Comparison of ENCODE assay signal across 8 mouse cellular contexts in the genomic region with DNA sequence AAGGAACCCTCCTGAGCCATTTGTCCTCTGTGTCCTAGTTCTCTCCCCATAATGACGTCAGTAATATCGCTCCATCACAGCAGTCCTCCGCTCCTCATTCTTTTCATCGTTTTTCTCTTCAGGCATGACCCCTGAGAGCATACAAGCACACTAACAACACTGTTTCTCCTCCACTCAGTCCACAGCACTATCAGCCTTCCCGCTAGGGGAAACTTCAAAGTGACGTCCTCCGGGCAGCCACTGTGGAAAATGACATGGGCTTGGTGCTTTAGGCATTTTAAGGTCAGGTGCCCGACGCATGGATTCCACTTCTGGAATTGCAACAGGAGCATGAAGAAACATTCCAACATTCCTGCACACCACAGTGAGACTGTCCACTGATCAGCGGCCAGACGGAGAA. TPM values are rescaled to one million over a fixed set of nuclear protein-coding genes. Genes with fewer than 3 reads are reported as not detected.
DNase-seq lines count a peak whose midpoint lies in the region; ATAC-seq lines count a peak whose summit lies in the region.

No protein-coding gene starts in this region.

- no peak for ATAC-seq in limb, embryonic 13.5 days (ENCODE audit: low FRiP score, low read depth)
- no peak for ATAC-seq in hindbrain, embryonic 16.5 days

- H3K27me3 ChIP-seq in limb, embryonic 13.5 days = peaks cover 60% of the 10 kb centered on the region
- H3K27me3 ChIP-seq in limb, embryonic 10.5 days (ENCODE audit: low read depth, poor library complexity, severe bottlenecking) = peaks cover 56% of the 10 kb centered on the region
- peaks cover 25% of the 10 kb centered on the region for H3K27me3 ChIP-seq in hindbrain, embryonic 16.5 days (replicated peaks; ENCODE audit: control insufficient read depth, insufficient read depth, low read length)

- H3K9me3 ChIP-seq in limb, embryonic 13.5 days = no peaks in the 10 kb centered on the region
- H3K9me3 ChIP-seq in limb, embryonic 10.5 days (replicated peaks) = no peaks in the 10 kb centered on the region
- no peaks in the 10 kb centered on the region for H3K9me3 ChIP-seq in hindbrain, embryonic 16.5 days (ENCODE audit: control insufficient read depth, low read length)

- 27% methylated on average over 11 of the region's 11 CpGs for WGBS in limb, embryonic 13.5 days
- 36% methylated on average over 11 of the region's 11 CpGs for WGBS in limb, embryonic 10.5 days
- 18% methylated on average over 11 of the region's 11 CpGs for WGBS in hindbrain, embryonic 16.5 days

- peak overlapping the region; percentile 75; the same call in 1 of the 2 replicates for H3K4me2 ChIP-seq in limb, embryonic 13.5 days (replicated peaks)
- H3K4me2 ChIP-seq in hindbrain, embryonic 16.5 days (ENCODE audit: low read length) = peak overlapping the region; percentile 97

- peak; percentile 22 for DNase-seq in embryo, embryonic 10.5 days (ENCODE audit: low spot score)
- DNase-seq in embryo, embryonic 10 days (ENCODE audit: low spot score) = no peak
- no peak for DNase-seq in limb, embryonic 10.5 days (ENCODE audit: low spot score)
- DNase-seq in retina, embryonic 14.5 days (ENCODE audit: low spot score) = peak; percentile 20
- no peak for DNase-seq in spleen, postnatal 36 days (ENCODE audit: low spot score in 2 of 2)
- DNase-seq in layer of hippocampus, adult 11-12 months (ENCODE audit: low spot score) = no peak

- no peak overlapping the region for H3K27ac ChIP-seq in limb, embryonic 13.5 days
- no peak overlapping the region for H3K27ac ChIP-seq in limb, embryonic 10.5 days
- no peak overlapping the region for H3K27ac ChIP-seq in hindbrain, embryonic 16.5 days (ENCODE audit: low read depth, low read length)

- H3K9ac ChIP-seq in limb, embryonic 13.5 days = no peak overlapping the region
- peak overlapping the region; percentile 74; the same call in 1 of the 2 replicates for H3K9ac ChIP-seq in hindbrain, embryonic 16.5 days (ENCODE audit: low read depth, low read length)

- H3K36me3 ChIP-seq in limb, embryonic 13.5 days = no peaks in the 10 kb centered on the region
- H3K36me3 ChIP-seq in limb, embryonic 10.5 days = no peaks in the 10 kb centered on the region
- H3K36me3 ChIP-seq in hindbrain, embryonic 16.5 days (ENCODE audit: control insufficient read depth, insufficient read depth, low read length) = no peaks in the 10 kb centered on the region

- peaks cover 13% of the 10 kb centered on the region for H3K4me1 ChIP-seq in limb, embryonic 13.5 days
- peaks cover 10% of the 10 kb centered on the region for H3K4me1 ChIP-seq in limb, embryonic 10.5 days
- peaks cover 9% of the 10 kb centered on the region; the same call in 1 of the 2 replicates for H3K4me1 ChIP-seq in hindbrain, embryonic 16.5 days (ENCODE audit: control insufficient read depth, insufficient read depth, low read depth, low read length)

- H3K4me3 ChIP-seq in limb, embryonic 13.5 days = peak overlapping the region; percentile 48; the same call in 1 of the 2 replicates
- no peak overlapping the region for H3K4me3 ChIP-seq in limb, embryonic 10.5 days
- H3K4me3 ChIP-seq in hindbrain, embryonic 16.5 days (ENCODE audit: low read length) = peak overlapping the region; percentile 59

RNA-seq across cellular contexts. Expression of a gene that starts 0.7 kb away (rescaled TPM):
- polyA plus RNA-seq in limb, embryonic 13.5 days (2015; fragmentation: Nextera tagmentation; extraction: Ambion mirVana) = 0.17 TPM in 2 replicates
- polyA plus RNA-seq in limb, embryonic 10.5 days (2016; fragmentation: Nextera tagmentation; extraction: Ambion mirVana) = 0.05 TPM in 1 of 2 replicates, not detected in the other
- 1.8 and 2.3 TPM in 2 replicates for polyA plus RNA-seq in hindbrain, embryonic 16.5 days (2015; fragmentation: Nextera tagmentation; extraction: Ambion mirVana)

RNA-seq across cellular contexts. Expression of a gene that starts 28.9 kb away (rescaled TPM):
- 69.7 and 77.7 TPM in 2 replicates for polyA plus RNA-seq in limb, embryonic 13.5 days (2015; fragmentation: Nextera tagmentation; extraction: Ambion mirVana)
- 46.9 and 47.8 TPM in 2 replicates for polyA plus RNA-seq in limb, embryonic 10.5 days (2016; fragmentation: Nextera tagmentation; extraction: Ambion mirVana)
- 36.4 and 52.7 TPM in 2 replicates for polyA plus RNA-seq in hindbrain, embryonic 16.5 days (2015; fragmentation: Nextera tagmentation; extraction: Ambion mirVana)

Comparison
In these comparisons a context has a peak if more than half of its experiments do, and no peak if none do; other contexts are left out.
1. DNase-seq: peak in embryo, embryonic 10.5 days (single experiment) and retina, embryonic 14.5 days (single experiment); none in embryo, embryonic 10 days (single experiment), limb, embryonic 10.5 days (single experiment), spleen, postnatal 36 days (0 of 2) and layer of hippocampus, adult 11-12 months (single experiment).